13 mouse cellular contexts compared by ENCODE assay signal in the genomic region with DNA sequence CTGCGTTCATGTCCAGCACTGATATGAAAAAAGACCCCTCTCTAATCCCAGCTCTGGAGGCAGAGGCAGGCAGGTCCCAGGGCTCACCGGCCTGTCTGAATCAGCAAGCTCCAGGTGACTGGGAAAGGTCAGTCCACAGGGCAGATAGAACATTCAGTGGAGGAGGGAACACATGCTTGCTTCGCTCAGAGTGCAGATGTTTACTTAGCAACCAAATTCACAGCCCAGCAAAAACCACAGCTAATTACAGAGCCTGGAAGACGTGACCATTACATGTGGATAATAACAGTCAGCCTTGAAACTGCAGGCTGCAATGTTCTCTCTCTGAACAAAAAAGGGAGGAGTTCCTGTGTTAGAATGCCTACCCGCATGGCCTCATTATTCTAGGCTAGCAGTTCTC. TPM values are rescaled to one million over a fixed set of nuclear protein-coding genes. Genes with fewer than 3 reads are reported as not detected.
DNase-seq lines count a peak whose midpoint lies in the region; ATAC-seq and TF ChIP-seq lines count a peak whose summit lies in the region.
"Had no signal": no experiment of that assay in that cellular context is flagged by ENCODE, and none has a peak within 500 bp of the region (broad histone marks: within the 10 kb centered on the region; RNA-seq: fewer than 3 reads in every experiment).

No protein-coding gene starts in this region.

- no peak for TF ChIP-seq EP300 in liver, postnatal 0 days (IDR thresholded peaks at IDR 0.05; ENCODE audit: low read depth)

- H3K4me3 ChIP-seq in forebrain, embryonic 10.5 days, result no peak overlapping the region
- no peak overlapping the region for H3K4me3 ChIP-seq in forebrain, embryonic 11.5 days (ENCODE audit: low read depth, low read length)
- H3K4me3 ChIP-seq in liver, embryonic 12.5 days, result no peak overlapping the region
- H3K4me3 ChIP-seq in liver, postnatal 0 days (ENCODE audit: low read depth, low read length), result no peak overlapping the region
- H3K4me3 ChIP-seq: neural tube, embryonic 12.5 days had no signal

- H3K36me3 ChIP-seq in forebrain, embryonic 10.5 days (replicated peaks), result peaks cover 76% of the 10 kb centered on the region
- no peaks in the 10 kb centered on the region; the same call in 1 of the 2 replicates for H3K36me3 ChIP-seq in forebrain, embryonic 11.5 days (ENCODE audit: control insufficient read depth, insufficient read depth, low read length)
- H3K36me3 ChIP-seq in liver, embryonic 12.5 days, result peaks cover 11% of the 10 kb centered on the region
- no peaks in the 10 kb centered on the region for H3K36me3 ChIP-seq in liver, postnatal 0 days (replicated peaks; ENCODE audit: insufficient read depth, low read length)

- H3K4me2 ChIP-seq in forebrain, embryonic 11.5 days (ENCODE audit: low read depth, low read length, severe bottlenecking), result no peak overlapping the region
- H3K4me2 ChIP-seq in liver, embryonic 12.5 days, result no peak overlapping the region
- no peak overlapping the region for H3K4me2 ChIP-seq in liver, postnatal 0 days (ENCODE audit: low read depth, low read length)
- H3K4me2 ChIP-seq: neural tube, embryonic 12.5 days had no signal

- intact Hi-C loops in left cerebral cortex, postnatal 36 days (cut with DNase I), result no loop called here

- H3K27ac ChIP-seq in forebrain, embryonic 10.5 days, result peak overlapping the region; percentile 2; the same call in 1 of the 2 replicates
- no peak overlapping the region for H3K27ac ChIP-seq in forebrain, embryonic 11.5 days (ENCODE audit: low read depth, low read length)
- no peak overlapping the region for H3K27ac ChIP-seq in liver, embryonic 12.5 days
- no peak overlapping the region for H3K27ac ChIP-seq in liver, postnatal 0 days (ENCODE audit: low read depth)
- H3K27ac ChIP-seq: neural tube, embryonic 12.5 days had no signal

- WGBS in forebrain, embryonic 10.5 days, result 81% methylated on average over 5 of the region's 5 CpGs
- 73% methylated on average over 5 of the region's 5 CpGs for WGBS in forebrain, embryonic 11.5 days
- 73% methylated on average over 5 of the region's 5 CpGs for WGBS in liver, embryonic 12.5 days (ENCODE audit: insufficient replicate concordance)
- WGBS in liver, postnatal 0 days (ENCODE audit: insufficient replicate concordance), result 50% methylated on average over 5 of the region's 5 CpGs

- H3K9ac ChIP-seq in forebrain, embryonic 11.5 days (ENCODE audit: low read length), result no peak overlapping the region
- no peak overlapping the region for H3K9ac ChIP-seq in liver, embryonic 12.5 days
- no peak overlapping the region for H3K9ac ChIP-seq in liver, postnatal 0 days (replicated peaks)
- H3K9ac ChIP-seq: neural tube, embryonic 12.5 days had no signal

- no peaks in the 10 kb centered on the region for H3K9me3 ChIP-seq in forebrain, embryonic 10.5 days
- no peaks in the 10 kb centered on the region for H3K9me3 ChIP-seq in forebrain, embryonic 11.5 days (ENCODE audit: control insufficient read depth, low read length)
- no peaks in the 10 kb centered on the region for H3K9me3 ChIP-seq in liver, embryonic 12.5 days (replicated peaks)
- H3K9me3 ChIP-seq in liver, postnatal 0 days (ENCODE audit: low read length), result no peaks in the 10 kb centered on the region
- H3K9me3 ChIP-seq: neural tube, embryonic 12.5 days had no signal

- no peak for TF ChIP-seq CTCF in liver, postnatal 0 days (IDR thresholded peaks at IDR 0.05; ENCODE audit: low read depth)

- peaks cover 13% of the 10 kb centered on the region for H3K4me1 ChIP-seq in forebrain, embryonic 10.5 days
- H3K4me1 ChIP-seq in forebrain, embryonic 11.5 days (replicated peaks; ENCODE audit: control insufficient read depth, insufficient read depth, low read length), result peaks cover 6% of the 10 kb centered on the region; the same call in 1 of the 2 replicates
- H3K4me1 ChIP-seq in liver, embryonic 12.5 days, result 0 out of 2 replicates have a peak, but pooled peaks cover 5% of the 10 kb centered on the region
- no peaks in the 10 kb centered on the region for H3K4me1 ChIP-seq in liver, postnatal 0 days (ENCODE audit: insufficient read depth)
- H3K4me1 ChIP-seq: neural tube, embryonic 12.5 days had no signal

- no peak for DNase-seq in forebrain, embryonic 10.5 days (ENCODE audit: extremely low spot score, low spot score)
- no peak for DNase-seq in forebrain, embryonic 11.5 days (ENCODE audit: low spot score)
- DNase-seq in liver, postnatal 0 days, result no peak
- DNase-seq in forelimb bud, embryonic 11.5 days (ENCODE audit: low read depth, low spot score), result peak; percentile 10
- DNase-seq in kidney, postnatal 36 days, result peak; percentile 35 to 37
- no peak for DNase-seq in left cerebral cortex, postnatal 36 days (ENCODE audit: low spot score in 2 of 2)
- DNase-seq: adrenal gland, postnatal 14 days; cerebellum, adult 9-10 months had no signal

- no peaks in the 10 kb centered on the region for H3K27me3 ChIP-seq in forebrain, embryonic 10.5 days (ENCODE audit: poor library complexity, severe bottlenecking)
- no peaks in the 10 kb centered on the region for H3K27me3 ChIP-seq in forebrain, embryonic 11.5 days (ENCODE audit: control insufficient read depth, insufficient read depth, low read length)
- H3K27me3 ChIP-seq in liver, embryonic 12.5 days (replicated peaks), result no peaks in the 10 kb centered on the region
- H3K27me3 ChIP-seq in liver, postnatal 0 days (ENCODE audit: insufficient read depth, low read length), result no peaks in the 10 kb centered on the region
- H3K27me3 ChIP-seq: neural tube, embryonic 12.5 days had no signal

- ATAC-seq in forebrain, embryonic 11.5 days (replicated peaks; ENCODE audit: low FRiP score), result no peak
- ATAC-seq in liver, embryonic 12.5 days, result 0 out of 2 replicates have a peak, but pooled peaks have one; percentile 10
- ATAC-seq in liver, postnatal 0 days, result no peak; the same call in 1 of the 2 replicates
- no peak for ATAC-seq in megakaryocyte progenitor cell, adult 5-6 weeks (replicated peaks; ENCODE audit: poor library complexity)

RNA-seq across cellular contexts. Expression of a gene that starts 26.0 kb away (rescaled TPM):
- polyA plus RNA-seq in forebrain, embryonic 10.5 days (2016; fragmentation: Nextera tagmentation; extraction: Ambion mirVana), result 0.57 and 1.0 TPM in 2 replicates
- polyA plus RNA-seq in forebrain, embryonic 11.5 days (2014; fragmentation: Nextera tagmentation; extraction: Ambion mirVana), result 1.5 and 1.7 TPM in 2 replicates
- 0.10 and 0.26 TPM in 2 replicates for polyA plus RNA-seq in liver, embryonic 12.5 days (2016; fragmentation: Nextera tagmentation; extraction: Ambion mirVana)
- not detected in 2 replicates for polyA plus RNA-seq in liver, postnatal 0 days (2015; fragmentation: Nextera tagmentation; extraction: Ambion mirVana)
- total RNA-seq in megakaryocyte progenitor cell, adult 5-6 weeks (2015), result not detected in 2 replicates
- total RNA-seq in megakaryocyte progenitor cell, adult 5-6 weeks (2017), result not detected in 2 replicates
- 1 to 10 TPM; 3.8 to 4.3 TPM for total RNA-seq in left cerebral cortex, postnatal 36 days (2021)
- total RNA-seq: granulocyte monocyte progenitor cell, adult 5-6 weeks; megakaryocyte-erythroid progenitor cell, adult 5-6 weeks had no signal

RNA-seq across cellular contexts. Expression of a gene that starts 31.9 kb away (rescaled TPM):
- 79.9 and 85.4 TPM in 2 replicates for polyA plus RNA-seq in forebrain, embryonic 10.5 days (2016; fragmentation: Nextera tagmentation; extraction: Ambion mirVana)
- 75.4 and 78.6 TPM in 2 replicates for polyA plus RNA-seq in forebrain, embryonic 11.5 days (2014; fragmentation: Nextera tagmentation; extraction: Ambion mirVana)
- 18.0 and 18.4 TPM in 2 replicates for polyA plus RNA-seq in liver, embryonic 12.5 days (2016; fragmentation: Nextera tagmentation; extraction: Ambion mirVana)
- 5.2 and 5.5 TPM in 2 replicates for polyA plus RNA-seq in liver, postnatal 0 days (2015; fragmentation: Nextera tagmentation; extraction: Ambion mirVana)
- total RNA-seq in megakaryocyte progenitor cell, adult 5-6 weeks (2015), result 8.4 and 11.0 TPM in 2 replicates
- 21.7 and 23.6 TPM in 2 replicates for total RNA-seq in megakaryocyte progenitor cell, adult 5-6 weeks (2017)
- total RNA-seq in left cerebral cortex, postnatal 36 days (2021), result 10 to 100 TPM; 36.5 to 45.2 TPM

RNA-seq across cellular contexts. Expression of a gene that starts 40.8 kb away (rescaled TPM):
- polyA plus RNA-seq in forebrain, embryonic 10.5 days (2016; fragmentation: Nextera tagmentation; extraction: Ambion mirVana), result 35.1 and 41.9 TPM in 2 replicates
- 37.6 and 39.0 TPM in 2 replicates for polyA plus RNA-seq in forebrain, embryonic 11.5 days (2014; fragmentation: Nextera tagmentation; extraction: Ambion mirVana)
- polyA plus RNA-seq in liver, embryonic 12.5 days (2016; fragmentation: Nextera tagmentation; extraction: Ambion mirVana), result 180 and 189 TPM in 2 replicates
- polyA plus RNA-seq in liver, postnatal 0 days (2015; fragmentation: Nextera tagmentation; extraction: Ambion mirVana), result 51.9 and 56.1 TPM in 2 replicates
- total RNA-seq in megakaryocyte progenitor cell, adult 5-6 weeks (2015), result 14.3 and 21.7 TPM in 2 replicates
- total RNA-seq in megakaryocyte progenitor cell, adult 5-6 weeks (2017), result 18.3 and 23.3 TPM in 2 replicates
- total RNA-seq in left cerebral cortex, postnatal 36 days (2021), result 10 to 100 TPM; 18.9 to 21.1 TPM

RNA-seq across cellular contexts. Expression of a gene that starts 41.5 kb away (rescaled TPM):
- 215 and 222 TPM in 2 replicates for polyA plus RNA-seq in forebrain, embryonic 10.5 days (2016; fragmentation: Nextera tagmentation; extraction: Ambion mirVana)
- polyA plus RNA-seq in forebrain, embryonic 11.5 days (2014; fragmentation: Nextera tagmentation; extraction: Ambion mirVana), result 171 and 180 TPM in 2 replicates
- 132 and 135 TPM in 2 replicates for polyA plus RNA-seq in liver, embryonic 12.5 days (2016; fragmentation: Nextera tagmentation; extraction: Ambion mirVana)
- polyA plus RNA-seq in liver, postnatal 0 days (2015; fragmentation: Nextera tagmentation; extraction: Ambion mirVana), result 68.7 and 70.3 TPM in 2 replicates
- 106 TPM in 2 replicates for total RNA-seq in megakaryocyte progenitor cell, adult 5-6 weeks (2015)
- total RNA-seq in megakaryocyte progenitor cell, adult 5-6 weeks (2017), result 105 and 140 TPM in 2 replicates
- total RNA-seq in left cerebral cortex, postnatal 36 days (2021), result 10 to 100 TPM; 61.3 to 63.9 TPM

Comparison
In these comparisons a context has a peak if more than half of its experiments do, and no peak if none do; other contexts are left out.
1. DNase-seq: peak in forelimb bud, embryonic 11.5 days (single experiment) and kidney, postnatal 36 days (2 of 2); none in forebrain, embryonic 10.5 days (single experiment), forebrain, embryonic 11.5 days (single experiment), liver, postnatal 0 days (single experiment) and left cerebral cortex, postnatal 36 days (0 of 2).